Mouse (Mus musculus): ENCODE measurements around the gene Osbpl2.

Osbpl2 gene

GRCm38 (mm10) chr2:180118661-180119438, at the start of gene Osbpl2:
Gene Osbpl2, plus strand, starts transcription at chr2:180119306.
- peak; percentile 100 for DNase-seq

DNA sequence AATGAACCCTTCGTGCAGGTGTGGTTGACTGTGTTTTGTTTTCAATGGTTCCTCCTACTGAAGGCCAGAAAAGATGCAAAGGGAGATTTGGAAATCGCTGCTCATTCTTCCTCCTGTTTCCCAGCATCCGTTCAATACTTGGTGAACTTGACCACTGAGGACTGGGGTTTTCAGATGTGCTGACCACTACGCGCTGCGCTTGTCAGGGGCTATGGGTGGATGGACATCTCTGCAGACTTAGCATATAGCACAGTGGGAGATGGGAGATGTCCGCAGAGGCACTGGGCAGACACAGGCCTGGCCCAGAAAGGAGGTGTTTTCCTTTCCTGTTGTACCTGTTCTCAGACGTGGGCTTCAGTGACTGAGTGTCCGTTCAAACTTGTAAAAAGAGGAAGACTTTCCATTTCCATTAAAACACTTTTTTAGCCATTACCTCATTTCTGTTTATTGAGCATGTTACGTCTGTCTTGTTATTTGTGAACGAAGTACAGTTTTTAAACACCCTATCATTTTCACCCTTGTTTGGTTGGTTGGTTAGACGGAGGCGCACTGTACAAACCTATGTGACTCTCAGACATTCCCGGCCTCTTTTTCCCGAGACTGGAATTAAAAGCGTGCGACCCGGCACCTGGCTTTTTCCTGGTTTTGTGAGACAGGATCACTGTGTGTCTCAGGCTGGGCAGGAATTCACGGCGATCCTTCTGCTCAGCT, 49.2 kb upstream of the Osbpl2 start:
- no peak for DNase-seq

GRCm38 (mm10) chr2:180070481-180071453, 48.3 kb upstream of the Osbpl2 start, which contains the start of gene Mtg2:
Gene Mtg2, plus strand, starts transcription at chr2:180070588.
- DNase-seq = peak; percentile 98

- DNase-seq = no peak
Observed at GRCm38 (mm10) chr2:180071671-180072070, 47.4 kb upstream of the Osbpl2 start.

GRCm38 (mm10) chr2:180072886-180073285, 46.2 kb upstream of the Osbpl2 start:
- no peak for DNase-seq

- no peak for DNase-seq
Observed at GRCm38 (mm10) chr2:180077622-180078021, 41.5 kb upstream of the Osbpl2 start.

- no peak for DNase-seq
Observed at GRCm38 (mm10) chr2:180080680-180081079, 38.4 kb upstream of the Osbpl2 start.

DNA sequence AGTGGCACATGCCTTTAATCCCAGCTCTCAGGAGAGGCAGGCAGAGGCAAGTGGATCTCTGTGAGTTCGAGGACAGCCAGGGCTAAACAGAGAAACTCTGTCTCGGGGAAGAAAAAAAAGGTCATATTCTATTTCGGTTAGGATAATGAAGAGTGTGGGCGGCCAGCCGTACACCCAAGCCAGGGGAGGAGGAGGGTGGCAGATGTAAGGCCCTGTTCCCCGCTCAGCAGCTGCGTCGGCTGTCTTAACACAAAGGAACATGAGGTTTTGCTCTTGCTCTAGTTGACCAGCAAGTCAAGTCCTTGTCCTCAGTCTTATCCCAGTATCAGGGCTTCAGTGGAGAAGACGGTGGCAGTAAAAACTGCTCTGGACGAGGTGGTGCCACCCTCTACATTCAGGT, 36.0 kb upstream of the Osbpl2 start:
- DNase-seq = no peak

DNA sequence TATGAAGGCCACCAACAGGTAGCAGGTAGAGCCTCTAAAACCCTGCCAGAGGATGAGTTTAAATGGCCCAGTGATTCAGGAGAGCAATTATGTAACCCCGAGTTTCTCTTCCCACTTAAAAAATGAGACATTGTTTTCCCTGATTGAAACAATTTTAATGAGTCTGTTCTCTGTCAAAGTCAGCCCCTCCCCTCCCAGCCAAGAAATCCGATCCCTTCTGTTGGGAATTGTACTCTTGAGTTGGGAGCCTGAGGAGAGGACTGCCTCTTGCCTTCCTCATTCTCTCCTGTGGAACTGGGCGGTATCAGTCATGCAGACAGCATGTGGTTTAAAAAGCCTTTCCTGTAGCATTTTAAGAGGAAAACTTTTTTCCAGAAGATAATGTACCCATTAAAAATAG, 34.5 kb upstream of the Osbpl2 start:
- no peak for DNase-seq

- DNase-seq = no peak
Observed at GRCm38 (mm10) chr2:180085926-180086636, 33.0 kb upstream of the Osbpl2 start.

DNA sequence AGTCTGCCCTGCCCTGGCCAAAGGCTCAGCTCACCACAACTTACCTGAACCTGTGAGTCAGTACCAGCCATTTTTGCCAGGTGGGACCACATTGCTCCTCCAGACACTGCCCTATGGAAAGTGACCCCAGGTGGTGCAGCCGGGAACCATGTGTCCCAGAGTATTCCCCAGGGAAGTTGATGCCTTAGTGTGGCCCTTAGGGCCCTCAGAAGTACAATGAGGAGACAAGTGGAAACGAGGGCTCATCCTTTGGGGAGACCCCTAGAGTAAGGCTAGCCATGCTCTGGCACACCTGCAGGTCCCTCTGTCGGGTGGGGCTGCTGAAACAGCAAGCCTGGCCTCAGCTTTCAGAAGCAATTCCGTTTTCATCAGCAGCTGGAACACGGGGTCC, 32.5 kb upstream of the Osbpl2 start:
- DNase-seq = no peak

- no peak for DNase-seq
Observed at GRCm38 (mm10) chr2:180087472-180087871, 31.6 kb upstream of the Osbpl2 start.

GRCm38 (mm10) chr2:180090285-180090684, 28.8 kb upstream of the Osbpl2 start:
- no peak for DNase-seq

- no peak for DNase-seq
Observed at GRCm38 (mm10) chr2:180095711-180096110, 23.4 kb upstream of the Osbpl2 start.

DNA sequence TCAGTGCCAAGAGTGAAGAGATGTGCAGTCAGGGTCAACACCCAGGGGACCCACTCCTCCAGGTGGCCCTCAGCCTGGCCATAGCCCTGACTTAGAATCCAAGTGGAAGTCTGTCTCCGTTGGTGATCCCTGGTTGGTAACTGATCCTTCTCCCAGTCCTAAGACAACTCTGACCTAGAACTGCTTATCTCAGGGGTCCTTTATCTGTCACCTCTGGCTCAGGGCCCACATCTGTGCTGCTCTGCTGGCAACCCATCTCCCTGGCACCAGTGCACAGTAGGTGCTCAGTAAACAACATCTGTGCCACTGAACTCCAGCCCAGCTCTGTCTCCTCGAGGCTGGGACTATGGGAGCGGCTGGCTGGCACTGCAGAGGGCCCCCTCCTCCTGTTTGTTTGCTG, 21.5 kb upstream of the Osbpl2 start:
- DNase-seq = no peak

GRCm38 (mm10) chr2:180098167-180098566, 20.9 kb upstream of the Osbpl2 start:
- no peak for DNase-seq

- DNase-seq = no peak
Observed at GRCm38 (mm10) chr2:180099529-180099928, 19.6 kb upstream of the Osbpl2 start.

DNA sequence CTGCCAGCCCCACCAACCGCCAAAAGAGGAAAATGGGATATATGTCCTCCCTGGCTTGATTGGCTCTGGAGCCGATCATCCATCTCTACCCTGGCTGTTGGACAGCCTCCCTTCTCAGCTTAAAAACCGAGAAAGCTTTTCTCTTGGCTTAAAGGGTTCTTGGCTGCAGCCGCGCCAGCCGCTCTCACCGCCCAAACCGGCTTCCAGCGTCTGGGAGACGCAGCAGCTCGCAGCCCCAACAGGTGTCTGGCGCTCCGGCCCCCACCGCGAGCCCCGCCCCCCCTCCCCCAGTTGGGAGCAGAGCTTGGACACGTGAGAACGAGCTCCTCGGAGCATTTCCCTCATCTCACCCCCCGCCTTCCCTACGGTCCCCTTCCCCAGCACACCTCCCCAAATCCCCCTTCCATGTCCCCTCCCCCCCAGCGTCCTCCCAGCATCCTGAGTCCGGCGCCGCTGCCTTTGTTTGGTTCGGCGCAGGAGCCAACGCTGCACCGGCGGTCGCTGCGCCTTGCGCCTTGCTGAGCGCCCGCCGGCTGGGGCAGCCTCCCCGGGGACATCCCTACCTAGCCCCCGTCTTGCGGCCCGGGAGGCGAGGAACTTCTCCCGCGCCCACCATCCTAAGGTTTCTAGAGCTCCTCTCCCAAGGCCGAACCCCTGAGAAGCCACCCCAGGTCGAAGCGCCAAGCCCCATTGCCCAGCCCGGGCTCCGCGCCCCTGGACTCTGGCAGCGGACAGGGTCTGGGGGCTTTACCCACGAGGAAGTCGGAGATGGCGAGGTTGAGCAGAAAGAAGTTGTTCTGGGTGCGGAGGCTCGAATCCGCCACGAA, 15.7 kb upstream of the Osbpl2 start:
- DNase-seq = peak; percentile 51

DNA sequence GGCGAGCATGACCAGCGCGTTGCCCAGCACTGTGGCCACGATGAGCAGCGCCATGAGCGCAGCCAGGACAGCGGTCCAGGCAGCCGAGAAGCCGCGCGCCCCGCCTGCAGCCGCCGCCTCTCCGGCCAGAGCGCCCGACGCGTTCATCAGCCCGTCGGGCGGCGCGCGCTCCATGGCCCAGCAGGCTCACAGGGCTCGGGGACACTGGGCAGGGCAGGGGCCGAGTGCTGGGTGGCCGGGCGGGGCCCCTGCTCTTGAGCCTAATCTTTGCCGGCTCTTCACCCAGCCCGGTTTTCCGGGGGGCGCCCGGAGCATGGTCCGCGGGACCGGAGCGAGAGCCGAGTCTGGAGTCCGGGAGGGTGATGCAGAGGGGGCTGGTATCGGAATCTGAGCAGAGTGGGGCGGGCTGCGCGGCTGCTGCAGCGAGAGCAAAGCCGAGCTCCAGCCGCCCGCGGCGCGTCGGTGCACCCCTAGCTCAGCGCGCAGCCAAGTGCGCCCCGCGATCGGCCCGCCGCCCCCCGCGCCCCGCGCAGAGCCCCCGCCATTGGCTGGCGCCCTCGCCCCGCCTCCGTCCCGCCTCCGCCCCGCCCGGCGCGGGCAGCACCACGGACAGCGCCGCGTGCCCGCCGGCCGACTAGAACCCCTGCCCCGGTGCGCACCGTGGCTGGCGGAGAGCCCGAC, 15.0 kb upstream of the Osbpl2 start, which contains the start of gene Hrh3:
Hrh3 (minus strand) TSS at position 511 of the 681 bp plus-strand sequence.
- peak; percentile 75 for DNase-seq

DNA sequence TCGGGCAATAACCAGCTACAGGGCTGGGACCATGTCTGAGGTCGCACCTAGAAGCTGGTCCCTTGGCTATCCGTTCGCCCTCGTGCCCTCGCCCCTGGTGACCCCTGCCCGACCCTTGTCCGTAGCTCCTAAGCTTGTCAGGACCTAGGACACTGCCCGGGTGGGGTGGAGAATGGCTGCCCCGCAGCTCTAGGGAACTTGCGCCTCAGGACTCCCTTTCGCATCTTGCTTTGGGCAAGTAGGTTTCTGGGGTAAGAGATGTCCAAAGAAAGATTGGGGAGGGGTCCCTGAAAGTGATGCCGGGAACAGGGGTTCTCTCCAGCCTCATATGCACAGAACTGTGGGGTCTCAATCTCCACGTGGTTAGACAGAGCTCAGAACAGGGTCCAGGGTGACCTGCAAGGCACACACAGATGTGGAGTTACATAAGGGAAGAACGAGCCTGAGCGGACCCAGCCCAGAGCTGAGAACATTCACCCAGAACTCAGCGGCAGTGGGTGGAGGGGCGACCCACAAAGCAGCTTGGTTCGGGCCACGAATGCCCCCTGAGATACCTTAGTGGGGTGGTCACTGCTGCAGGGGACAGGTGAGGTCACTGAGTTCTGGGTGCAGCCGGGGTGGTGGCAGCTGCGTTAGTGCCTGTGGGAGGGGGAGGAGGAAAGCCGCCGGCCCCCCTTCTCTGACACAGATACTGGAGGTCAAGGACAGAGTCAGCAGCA, 14.3 kb upstream of the Osbpl2 start:
- no peak for DNase-seq
